Mouse (Mus musculus) liver, adult 2 months (tissue): Measurements from ENCODE around the gene Btbd10. TPM values are rescaled to one million over a fixed set of nuclear protein-coding genes. Genes with fewer than 3 reads are reported as not detected.

ENCODE experiments used
- DNase-seq: peaks from one replicate; pipeline ENCODE4 v3.0.0-alpha.2; 2011; ENCODE audit warnings: low read depth, low spot score; ENCODE audit errors: extremely low read depth
- H3K27ac ChIP-seq: fragments of 200-500 bp; replicated peaks from 2 replicates; pipeline ENCODE4 v1.5.1; 2012; ENCODE audit warnings: low read depth, mild to moderate bottlenecking, control low read depth, inconsistent platforms, low read length; ENCODE audit not compliant: insufficient read depth
- H3K27me3 ChIP-seq: fragments of 200-500 bp; 2 replicates; pipeline ENCODE4 v1.6.1; 2012; ENCODE audit warnings: mild to moderate bottlenecking, moderate library complexity, low read length, inconsistent platforms; ENCODE audit not compliant: control insufficient read depth, insufficient read depth
- H3K36me3 ChIP-seq: fragments of 200-500 bp; 2 replicates; pipeline ENCODE4 v1.6.1; 2012; ENCODE audit warnings: low read length, inconsistent platforms; ENCODE audit not compliant: control insufficient read depth, insufficient read depth
- H3K4me1 ChIP-seq: fragments of 200-500 bp; 2 replicates; pipeline ENCODE4 v1.6.1; 2011; ENCODE audit warnings: low read length; ENCODE audit not compliant: control insufficient read depth, insufficient read depth
- H3K4me3 ChIP-seq: fragments of 200-500 bp; 2 replicates; pipeline ENCODE4 v1.5.1; 2011; ENCODE audit warnings: low read depth, mild to moderate bottlenecking, control low read depth, low read length, moderate library complexity; ENCODE audit not compliant: insufficient read depth
- H3K79me2 ChIP-seq: fragments of 200-500 bp; 2 replicates; pipeline ENCODE4 v1.6.1; 2012; ENCODE audit warnings: inconsistent platforms, mild to moderate bottlenecking, low read length, moderate library complexity; ENCODE audit not compliant: control insufficient read depth, insufficient read depth
- H3K9ac ChIP-seq: fragments of 200-500 bp; 2 replicates; pipeline ENCODE4 v1.6.1; 2012; ENCODE audit warnings: low read depth, mild to moderate bottlenecking, control low read depth, inconsistent platforms, low read length
- CTCF ChIP-seq: fragments of 200-500 bp; IDR thresholded peaks from 2 replicates; pipeline ENCODE4 v1.5.1; 2011; ENCODE audit warnings: low read depth, low read length, control low read depth
- POLR2A ChIP-seq: fragments of 200-500 bp; IDR thresholded peaks from 2 replicates; pipeline ENCODE4 v1.6.1; 2011; ENCODE audit warnings: low read length, control low read depth; ENCODE audit not compliant: insufficient read depth; ENCODE audit errors: extremely low read depth
- WGBS: fragments of 180-500 bp; shearing (Covaris S2); methylation state at CpG from one replicate; pipeline ENCODE4 v1.1.7; 2018; 5-methylcytosine and 5-hydroxymethylcytosine counted together
- polyA plus RNA-seq: library from polyadenylated mRNA; depleted of rRNA; stranded (reverse); fragments of >200 nt; gene quantifications from 2 replicates; pipeline ENCODE4 v1.2.3, GENCODE M21; 2012
- total RNA-seq: library from RNA; depleted of rRNA; stranded (reverse); fragments of >200 nt; gene quantifications from 2 replicates; pipeline ENCODE4 v1.2.3, GENCODE M21; 2014

The Btbd10 gene
- total and polyA plus RNA-seq, 2 experiments = 2.1 to 2.7 TPM

- peak; percentile 18 for DNase-seq
- no peaks in the 10 kb centered on the region for H3K27me3 ChIP-seq
- no peak overlapping the region for H3K27ac ChIP-seq
- H3K4me3 ChIP-seq = no peak overlapping the region
- H3K36me3 ChIP-seq = peaks cover 10% of the 10 kb centered on the region; the same call in 1 of the 2 replicates
- TF ChIP-seq CTCF (no peak), POLR2A (no peak)
- H3K79me2 ChIP-seq = peaks cover 7% of the 10 kb centered on the region; the same call in 1 of the 2 replicates
- no peak overlapping the region for H3K9ac ChIP-seq
- no peaks in the 10 kb centered on the region for H3K4me1 ChIP-seq
- WGBS = 57% methylated on average over 2 of the region's 2 CpGs
Observed at GRCm38 (mm10) chr7:113277245-113277644, 91.9 kb downstream of the Btbd10 start.

- Histone ChIP-seq H3K4me3 (no peak overlapping the region), H3K79me2 (peaks cover 32% of the 10 kb centered on the region), H3K4me1 (peaks cover 4% of the 10 kb centered on the region; the same call in 1 of the 2 replicates), H3K27me3 (no peaks in the 10 kb centered on the region), H3K27ac (no peak overlapping the region), H3K9ac (no peak overlapping the region), H3K36me3 (no peaks in the 10 kb centered on the region)
- DNase-seq = no peak
- TF ChIP-seq POLR2A (no peak), CTCF (no peak)
- 82% methylated on average over 6 of the region's 6 CpGs for WGBS
Observed at GRCm38 (mm10) chr7:113272338-113272997, 96.7 kb downstream of the Btbd10 start.

- Histone ChIP-seq H3K9ac (no peak overlapping the region), H3K79me2 (peaks cover 35% of the 10 kb centered on the region), H3K4me3 (no peak overlapping the region), H3K4me1 (peaks cover 4% of the 10 kb centered on the region; the same call in 1 of the 2 replicates), H3K36me3 (no peaks in the 10 kb centered on the region), H3K27ac (no peak overlapping the region), H3K27me3 (no peaks in the 10 kb centered on the region)
- 92% methylated on average over 2 of the region's 2 CpGs for WGBS
- TF ChIP-seq CTCF (no peak), POLR2A (no peak)
- DNase-seq = no peak
Observed at GRCm38 (mm10) chr7:113270991-113271390, 98.2 kb downstream of the Btbd10 start.

- Histone ChIP-seq H3K4me3 (no peak overlapping the region), H3K9ac (no peak overlapping the region), H3K79me2 (peaks cover 35% of the 10 kb centered on the region), H3K27ac (no peak overlapping the region), H3K36me3 (no peaks in the 10 kb centered on the region), H3K27me3 (no peaks in the 10 kb centered on the region), H3K4me1 (peaks cover 4% of the 10 kb centered on the region; the same call in 1 of the 2 replicates)
- WGBS = 42% methylated on average over 10 of the region's 10 CpGs
- DNase-seq = peak; percentile 27
- no peak for TF ChIP-seq CTCF
- no peak for TF ChIP-seq POLR2A
Observed at GRCm38 (mm10) chr7:113270551-113270950, 98.6 kb downstream of the Btbd10 start.

- Histone ChIP-seq H3K4me3 (no peak overlapping the region), H3K27ac (no peak overlapping the region), H3K36me3 (no peaks in the 10 kb centered on the region), H3K9ac (no peak overlapping the region), H3K4me1 (peaks cover 4% of the 10 kb centered on the region; the same call in 1 of the 2 replicates), H3K27me3 (no peaks in the 10 kb centered on the region), H3K79me2 (peaks cover 38% of the 10 kb centered on the region)
- DNase-seq = no peak
- TF ChIP-seq POLR2A (no peak), CTCF (no peak)
- 43% methylated on average over 3 of the region's 3 CpGs for whole genome bisulfite sequencing
Observed at GRCm38 (mm10) chr7:113269921-113270320, 99.3 kb downstream of the Btbd10 start.

GRCm38 (mm10) chr7:113269081-113269480, 100.1 kb downstream of the Btbd10 start:
- Histone ChIP-seq H3K79me2 (peaks cover 41% of the 10 kb centered on the region), H3K36me3 (no peaks in the 10 kb centered on the region), H3K27ac (no peak overlapping the region), H3K9ac (no peak overlapping the region), H3K27me3 (no peaks in the 10 kb centered on the region), H3K4me1 (peaks cover 4% of the 10 kb centered on the region; the same call in 1 of the 2 replicates), H3K4me3 (no peak overlapping the region)
- DNase-seq = no peak
- TF ChIP-seq CTCF (no peak), POLR2A (no peak)
